Mouse (Mus musculus) spleen, postnatal 10 days (tissue): ENCODE data around the gene Wdr75.

ENCODE experiments used
- DNase-seq, 2 experiments: peaks; one replicate each; pipeline ENCODE4 v3.0.0; 2021 to 2022; ENCODE audit warnings: low spot score in 2 of 2

Gene Wdr75

GRCm38 (mm10) chr1:45837736-45838135 lies 42.8 kb downstream of the Wdr75 start:
- no peak for DNase-seq

DNA sequence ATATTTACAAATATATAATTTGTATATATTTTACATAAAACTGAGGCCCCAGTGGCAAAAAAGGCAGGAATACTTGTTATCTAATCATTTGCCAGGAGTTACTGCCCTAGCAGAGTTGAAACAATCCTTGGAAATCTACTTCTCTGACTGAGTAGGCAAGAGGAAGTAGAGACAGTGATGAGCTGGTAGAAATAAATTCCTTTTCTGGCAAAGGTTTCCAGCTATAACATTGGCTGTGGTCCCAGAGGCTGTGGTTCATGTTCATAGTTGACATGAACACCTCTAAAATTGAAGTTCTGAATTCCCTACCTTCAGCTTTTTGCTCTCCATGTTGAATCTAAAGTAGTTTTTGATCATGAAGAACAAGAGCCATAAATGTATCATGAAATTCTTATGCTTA lies 43.3 kb downstream of the Wdr75 start:
- no peak for DNase-seq

DNA sequence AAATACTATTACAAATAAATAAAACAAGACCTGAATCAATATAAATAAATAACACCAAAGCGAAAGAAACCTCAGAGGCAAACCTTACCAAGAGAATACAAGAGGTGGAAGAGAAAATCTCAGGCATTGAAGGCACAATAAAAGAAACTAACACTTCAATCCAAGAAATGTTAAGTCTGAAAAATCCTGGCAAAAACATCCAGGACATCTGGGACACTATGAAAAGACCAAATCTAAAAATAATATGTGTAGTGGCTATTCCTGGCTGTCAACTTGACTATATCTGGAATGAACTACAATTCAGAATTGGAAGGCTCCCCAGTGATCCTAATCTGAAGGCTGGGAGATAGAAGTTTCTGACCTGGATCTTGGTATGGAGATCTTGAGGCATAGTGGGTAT lies 50.5 kb downstream of the Wdr75 start:
- no peak for DNase-seq

DNA sequence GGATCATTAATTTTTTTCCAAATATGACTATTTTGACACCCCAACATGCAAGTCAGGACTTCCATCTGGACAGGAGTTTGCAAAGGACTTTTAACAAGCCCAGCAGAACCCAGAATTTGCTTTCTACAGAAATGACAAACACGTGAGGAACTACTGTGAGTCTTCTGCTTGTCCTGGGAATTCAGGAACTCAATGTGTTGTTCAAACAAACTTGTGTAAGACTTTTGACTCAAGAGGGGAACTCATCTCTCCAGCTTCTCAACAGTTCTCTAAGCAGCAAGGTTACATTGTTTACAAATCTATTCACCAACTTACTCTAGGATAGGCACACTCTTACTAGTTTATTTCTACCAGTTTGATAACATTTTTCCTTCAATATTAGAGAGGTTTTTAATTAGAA lies 63.1 kb downstream of the Wdr75 start:
- no peak for DNase-seq

DNA sequence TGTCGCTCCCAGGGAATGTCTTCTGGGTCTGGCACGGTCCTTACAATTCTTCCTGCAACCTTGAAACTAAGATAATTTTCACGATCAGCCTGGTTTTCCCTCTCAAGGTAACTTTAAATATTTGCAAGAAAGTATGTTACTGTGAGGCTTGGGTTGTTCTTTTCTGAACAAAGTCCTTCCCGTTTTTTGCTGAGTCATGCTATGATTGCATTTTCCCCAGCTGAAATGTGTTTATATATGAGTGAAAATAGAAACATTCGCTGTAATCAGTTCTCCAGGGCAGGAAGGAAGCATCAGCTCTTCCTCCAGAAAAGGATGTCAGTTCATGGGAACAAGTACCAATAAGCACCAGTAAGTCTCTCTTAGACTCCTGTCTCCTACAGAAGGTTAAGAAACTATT lies 65.4 kb downstream of the Wdr75 start:
- no peak for DNase-seq

- no peak for DNase-seq
Observed at GRCm38 (mm10) chr1:45861162-45861561, 66.2 kb downstream of the Wdr75 start.

DNA sequence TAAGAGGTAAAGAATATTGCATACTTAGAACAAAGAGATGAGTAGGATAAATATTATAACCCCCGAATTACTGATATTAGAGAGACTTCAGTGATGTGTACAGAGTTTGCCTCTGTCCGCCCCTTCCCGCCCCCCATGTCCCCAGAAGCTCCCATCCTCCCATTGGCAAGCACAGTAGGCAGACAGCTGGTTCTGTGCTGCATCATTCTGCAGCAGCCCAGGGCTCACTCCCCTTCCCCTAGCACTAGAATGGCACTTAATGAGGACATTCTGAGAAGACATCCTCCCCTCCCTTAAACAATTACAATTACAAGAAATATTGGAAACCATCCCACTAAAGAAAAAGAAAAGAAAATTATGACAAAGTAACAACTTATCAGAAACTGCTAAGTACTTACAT lies 68.7 kb downstream of the Wdr75 start:
- no peak for DNase-seq

DNA sequence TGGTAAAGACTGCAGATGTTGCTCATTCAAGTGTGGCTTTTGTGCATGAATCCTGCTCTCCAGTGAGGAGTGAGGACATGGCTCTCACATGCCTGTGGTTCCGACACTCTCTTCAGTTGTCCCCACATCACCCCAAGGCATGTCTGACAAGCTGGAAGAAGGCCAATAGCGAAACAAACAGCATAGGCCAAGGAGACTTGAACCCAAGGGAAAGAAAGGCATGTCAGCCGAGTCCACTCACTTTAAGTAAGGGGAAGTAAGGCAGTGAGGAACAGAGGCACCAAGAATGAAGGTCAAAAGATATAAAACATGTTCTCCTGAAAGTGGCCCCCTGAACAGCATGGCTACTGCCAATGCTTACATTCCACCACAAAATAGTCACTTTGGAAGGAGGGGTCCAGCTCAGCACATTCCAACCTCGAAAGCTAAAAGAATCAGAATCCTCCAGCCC lies 69.6 kb downstream of the Wdr75 start:
- no peak for DNase-seq

- no peak for DNase-seq
Observed at GRCm38 (mm10) chr1:45865316-45865715, 70.3 kb downstream of the Wdr75 start.

DNA sequence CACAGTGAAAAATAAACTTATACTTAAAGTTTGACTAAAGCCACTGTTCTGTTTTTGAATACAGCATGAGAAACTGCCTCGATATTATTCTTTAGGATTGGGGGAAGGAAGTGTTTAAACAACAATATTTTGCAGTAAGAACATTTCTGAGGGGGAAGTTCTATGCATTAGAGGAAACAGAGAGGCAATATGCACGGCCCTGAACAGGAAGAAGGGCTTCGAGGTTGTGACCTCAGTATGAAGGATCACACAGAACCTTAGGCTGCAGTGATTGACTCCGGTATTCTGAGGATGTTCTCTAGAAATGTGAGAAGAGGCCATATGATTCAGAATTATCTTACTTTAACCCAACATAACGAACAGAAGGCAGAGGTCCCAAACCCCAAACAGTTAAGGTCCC lies 70.8 kb downstream of the Wdr75 start:
- DNase-seq = no peak

DNA sequence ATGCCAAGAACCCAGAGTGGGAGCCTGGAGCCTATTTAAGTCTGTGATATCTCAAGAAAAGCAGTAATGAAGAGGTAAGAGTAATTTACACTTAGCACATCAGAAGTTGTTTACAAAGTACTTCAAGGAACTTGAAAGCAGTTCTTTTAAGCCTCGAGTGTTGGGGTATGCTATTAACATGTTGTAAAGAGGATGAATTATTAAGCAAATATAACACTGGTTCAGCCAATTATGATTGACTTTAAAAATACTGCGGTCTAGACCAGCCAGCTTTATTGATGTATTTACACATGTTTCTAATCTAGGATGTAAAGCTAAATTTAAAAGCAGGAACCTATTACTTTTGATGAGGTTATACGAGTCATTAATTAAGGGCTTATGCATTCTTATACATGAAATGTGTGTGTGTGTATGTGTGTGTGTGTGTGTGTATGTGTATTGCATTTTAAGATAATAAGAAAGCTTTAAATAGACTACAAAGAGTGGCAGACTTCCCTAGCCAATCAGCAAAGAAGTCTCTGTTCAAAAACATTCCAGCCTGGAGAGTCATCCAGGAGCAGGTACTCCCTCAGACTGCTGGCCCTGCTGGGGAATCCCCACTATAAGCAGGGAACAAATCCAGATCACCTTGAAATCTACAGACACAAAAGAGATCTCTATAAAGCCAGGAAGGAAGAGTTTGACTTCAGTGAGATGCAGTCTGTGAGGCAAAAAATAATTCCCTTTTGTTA lies 71.5 kb downstream of the Wdr75 start:
- DNase-seq = no peak

- no peak for DNase-seq
Observed at GRCm38 (mm10) chr1:45868050-45868449, 73.1 kb downstream of the Wdr75 start.

- DNase-seq = no peak
Observed at GRCm38 (mm10) chr1:45868479-45869137, 73.6 kb downstream of the Wdr75 start.
